Mouse (Mus musculus): ENCODE results near the gene Atp5f1.

DNA sequence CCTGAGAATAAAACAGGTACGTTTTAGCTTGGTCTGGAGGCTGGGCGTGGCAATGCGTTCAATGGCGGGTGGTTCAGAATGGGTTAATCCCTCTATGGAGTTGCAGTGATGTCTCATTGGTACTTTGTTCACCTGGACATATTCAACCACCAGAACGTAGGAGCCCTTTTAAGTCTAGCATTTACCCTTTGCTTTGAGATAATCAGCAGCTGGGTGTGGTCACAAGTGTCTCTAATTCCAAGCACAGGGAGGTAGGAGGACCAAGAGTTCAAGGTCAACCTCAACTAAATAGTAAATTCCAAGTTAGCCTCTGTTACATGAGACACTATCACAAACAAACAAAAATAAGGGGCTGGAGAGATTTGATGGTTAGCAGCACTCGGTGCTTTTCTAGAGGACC, 31.1 kb downstream of the Atp5f1 start:
- no peak for TF ChIP-seq CTCF (IDR thresholded peaks at IDR 0.05)
- no peak for TF ChIP-seq EP300 (IDR thresholded peaks at IDR 0.05)

Data from lung, postnatal 0 days (tissue).